Mouse (Mus musculus): ENCODE measurements around the gene E130114P18Rik.

GRCm38 (mm10) chr4:97806924-97807323, 29.0 kb upstream of the E130114P18Rik start:
- no peak for TF ChIP-seq CTCF (IDR thresholded peaks at IDR 0.05; ENCODE audit: borderline replicate concordance, insufficient read depth, low read depth, low read length)
- TF ChIP-seq POLR2A (IDR thresholded peaks at IDR 0.05; ENCODE audit: borderline replicate concordance, insufficient read depth, low read length) = no peak
